Mouse (Mus musculus) splenic B cell, adult 2 months (primary cell): ENCODE results near the gene Gstm7.
"Not testable (repeated sequence)": the region's sequence is repeated elsewhere in the genome, so short reads cannot be mapped to it uniquely, and the experiment has no call there.

Source experiments
- DNase-seq: peaks from one replicate; pipeline ENCODE4 v3.0.0-alpha.2; 2011; ENCODE audit warnings: low read depth, low spot score
- H3K27me3 ChIP-seq: 2 replicates; pipeline ENCODE4 v1.6.1; 2012; ENCODE audit warnings: mild to moderate bottlenecking, low read length, moderate library complexity, mixed read lengths; ENCODE audit not compliant: control insufficient read depth, poor library complexity, insufficient read depth, severe bottlenecking
- H3K36me3 ChIP-seq: 2 replicates; pipeline ENCODE4 v1.6.1; 2012; ENCODE audit warnings: mild to moderate bottlenecking, low read length, moderate library complexity, mixed read lengths; ENCODE audit not compliant: control insufficient read depth, poor library complexity, insufficient read depth, severe bottlenecking

Gstm7 gene

DNA sequence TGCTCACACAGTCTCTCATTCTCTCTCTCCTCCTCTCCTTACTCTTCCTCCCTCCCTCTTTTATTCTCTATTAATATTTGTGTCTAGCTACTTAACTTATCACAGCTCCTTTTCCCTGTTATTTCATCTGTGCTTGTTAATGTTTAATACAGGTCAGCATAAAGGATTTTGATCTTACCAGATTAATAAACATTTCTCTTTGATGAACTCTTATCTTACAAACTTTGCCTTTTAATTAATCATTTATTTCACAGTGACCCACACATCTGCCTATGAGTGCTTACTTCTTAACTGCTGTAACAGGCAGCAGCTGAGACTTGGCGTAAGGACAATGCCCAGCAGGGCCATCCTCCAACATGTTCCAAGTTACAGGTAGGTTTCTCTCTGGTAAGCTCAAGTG, 17.8 kb upstream of the Gstm7 start:
- not testable (repeated sequence) for DNase-seq, H3K27me3 ChIP-seq, H3K36me3 ChIP-seq

DNA sequence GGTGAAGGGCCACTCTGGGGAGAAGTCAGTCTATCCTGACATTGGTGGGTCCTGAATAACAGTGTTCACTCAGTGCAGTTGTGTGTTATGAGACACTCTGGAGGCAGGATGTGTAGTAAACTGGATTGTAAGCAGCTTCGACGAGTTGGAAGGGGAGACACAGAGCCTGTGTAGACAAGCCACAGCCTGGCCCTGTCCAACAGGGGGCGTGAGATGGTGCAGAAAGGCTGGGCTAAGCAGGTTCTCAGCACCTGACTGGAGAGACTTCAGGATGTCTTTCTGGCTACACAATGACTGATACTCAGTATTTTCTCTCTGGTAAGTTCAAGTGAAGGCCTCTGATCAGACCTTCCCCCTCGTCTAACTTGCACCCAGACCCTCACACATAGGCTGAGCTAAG, 14.1 kb upstream of the Gstm7 start:
- no peaks in the 10 kb centered on the region for H3K27me3 ChIP-seq
- DNase-seq = peak; percentile 11

DNA sequence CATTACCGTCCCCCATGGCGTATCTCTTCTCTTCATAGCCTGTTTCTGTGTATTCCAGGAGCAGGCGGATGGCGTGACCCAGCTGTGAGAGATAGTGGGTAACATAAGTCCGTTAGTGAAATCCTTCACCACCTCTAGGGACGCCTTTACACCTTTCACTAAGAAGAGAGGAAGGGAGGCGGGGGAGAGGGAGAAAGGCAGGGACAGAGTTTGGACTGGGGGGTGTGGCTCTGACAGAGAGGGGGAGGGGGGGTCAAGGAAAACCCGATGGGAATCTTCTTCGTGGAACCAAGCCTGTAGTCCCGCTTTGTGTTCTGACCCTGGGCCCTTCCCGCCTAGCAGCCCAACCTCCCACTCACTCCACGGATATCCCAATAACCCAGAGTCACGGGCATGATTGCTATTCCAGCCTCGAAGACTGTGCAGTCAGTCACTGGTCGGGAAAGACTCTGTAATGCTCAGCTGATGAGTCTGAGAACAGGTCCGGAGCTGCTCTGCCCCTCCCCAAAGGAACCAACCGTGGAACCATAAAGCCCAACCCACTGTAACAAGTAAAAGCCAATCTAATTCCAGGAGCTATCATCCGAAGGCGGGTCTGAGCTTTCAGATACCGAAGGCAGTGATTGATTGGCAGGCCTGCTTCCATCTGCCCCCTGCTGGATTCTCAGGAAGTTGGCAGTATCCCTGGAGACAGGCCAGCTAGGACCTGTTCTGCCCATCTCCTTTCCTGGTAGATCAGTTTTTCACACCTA, 11.8 kb upstream of the Gstm7 start, which contains the start of gene Gstm6:
Gene Gstm6 (minus strand): TSS at position 511 of the 752 bp plus-strand sequence.
- Histone ChIP-seq H3K27me3 (no peaks in the 10 kb centered on the region), H3K36me3 (no peaks in the 10 kb centered on the region)
- no peak for DNase-seq

More for the DNA sequence above, 14.1 kb upstream of the Gstm7 start:
- H3K36me3 ChIP-seq = no peaks in the 10 kb centered on the region

DNA sequence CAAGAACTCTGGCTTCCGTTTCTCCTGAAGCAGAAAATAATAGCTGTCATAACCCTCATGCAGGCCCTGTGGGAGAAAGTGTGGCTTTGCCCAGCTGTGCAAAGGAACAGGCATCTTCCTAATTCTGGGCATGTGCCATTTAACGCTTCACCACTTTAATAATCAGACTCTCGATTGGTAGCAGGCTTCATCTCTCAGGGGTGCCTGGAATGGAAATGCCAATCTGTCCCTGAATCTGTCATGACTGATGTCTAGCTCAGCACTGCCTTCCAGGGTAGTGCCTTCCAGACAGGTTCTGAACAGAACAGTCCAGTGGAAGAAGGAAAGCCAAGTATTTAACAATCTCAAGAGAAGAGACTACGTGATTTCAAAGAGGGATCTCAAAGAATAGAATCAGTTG, 9.6 kb upstream of the Gstm7 start:
- no peaks in the 10 kb centered on the region for H3K36me3 ChIP-seq
- H3K27me3 ChIP-seq = no peaks in the 10 kb centered on the region
- no peak for DNase-seq

DNA sequence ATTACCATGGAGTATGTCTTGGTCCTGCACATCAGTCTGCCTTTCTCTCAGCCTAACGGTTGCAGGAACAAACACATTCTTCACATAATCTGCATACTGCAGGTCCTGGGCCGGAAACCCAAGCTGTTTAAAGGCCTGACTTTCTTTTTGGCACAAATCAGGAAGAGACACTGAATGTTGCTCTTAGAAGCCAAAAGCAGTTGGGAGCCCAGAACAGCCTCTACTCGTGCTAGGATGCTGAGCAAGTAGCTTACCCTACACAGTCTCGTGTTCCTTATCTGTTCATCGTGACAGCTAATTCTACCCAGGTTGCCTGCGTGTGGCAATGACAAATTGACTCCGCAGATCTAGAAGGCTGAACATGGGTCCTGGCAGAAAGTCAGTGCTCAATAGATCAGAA, 8.9 kb upstream of the Gstm7 start:
- H3K36me3 ChIP-seq = no peaks in the 10 kb centered on the region
- H3K27me3 ChIP-seq = no peaks in the 10 kb centered on the region
- no peak for DNase-seq

DNA sequence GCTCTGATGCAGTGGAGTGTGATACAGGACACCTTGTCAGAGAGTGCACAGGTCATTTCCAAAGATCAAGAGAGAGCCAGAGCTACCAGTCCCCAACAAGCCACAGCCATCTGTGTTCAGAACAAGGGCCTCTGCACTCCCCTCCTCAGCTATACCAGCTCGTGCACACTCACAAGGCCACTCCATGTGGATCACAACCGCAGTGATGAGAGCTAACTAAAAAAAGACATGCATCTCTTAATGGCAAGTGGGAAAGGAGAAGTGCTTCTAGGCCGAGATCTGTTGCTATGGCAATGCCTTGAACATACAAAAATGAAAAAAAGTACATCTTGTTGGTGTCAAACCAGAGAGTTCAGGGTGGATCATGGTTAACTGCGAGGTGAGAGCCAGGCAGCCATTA, 8.2 kb upstream of the Gstm7 start:
- H3K36me3 ChIP-seq = no peaks in the 10 kb centered on the region
- no peak for DNase-seq
- H3K27me3 ChIP-seq = no peaks in the 10 kb centered on the region

DNA sequence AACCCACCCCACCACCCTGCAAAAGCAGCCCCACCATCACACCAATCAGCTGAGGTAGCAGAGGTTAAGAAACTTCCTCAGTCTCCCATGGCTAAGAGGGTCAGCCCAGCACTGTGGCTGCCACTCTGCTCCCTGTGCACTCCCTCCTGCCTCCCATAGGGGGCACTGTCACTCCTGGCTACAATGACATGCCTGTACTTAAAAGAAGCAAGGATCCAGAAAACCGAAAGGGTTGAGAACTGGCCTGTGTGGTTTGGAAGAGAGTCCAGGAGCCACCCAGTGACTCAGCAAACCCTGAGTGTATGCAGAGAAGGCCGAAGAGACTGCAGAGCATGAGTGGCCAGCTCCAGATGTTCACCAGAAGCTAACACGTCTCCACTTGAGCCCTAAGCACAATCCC, 7.8 kb upstream of the Gstm7 start:
- no peaks in the 10 kb centered on the region for H3K27me3 ChIP-seq
- no peaks in the 10 kb centered on the region for H3K36me3 ChIP-seq
- peak; percentile 41 for DNase-seq

DNA sequence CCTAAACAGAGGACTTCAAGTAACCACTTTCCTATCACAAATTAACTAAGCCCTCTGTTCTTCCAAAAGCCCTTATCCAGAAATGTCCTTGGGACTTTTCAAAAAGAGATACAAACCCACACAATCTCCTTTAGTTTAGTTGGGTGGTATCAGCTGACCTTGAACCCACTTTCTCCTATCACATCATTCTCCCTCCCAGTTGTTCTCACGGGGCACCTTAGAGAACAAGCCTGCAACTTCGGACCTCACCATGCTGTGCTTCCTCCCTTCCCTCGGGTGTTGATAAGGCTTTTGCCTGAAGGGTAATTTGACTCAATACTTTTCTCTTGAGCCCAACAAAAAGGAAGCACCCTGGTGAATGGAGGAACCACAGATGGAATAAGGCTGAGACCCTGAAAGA, 4.3 kb upstream of the Gstm7 start:
- Histone ChIP-seq H3K36me3 (no peaks in the 10 kb centered on the region), H3K27me3 (no peaks in the 10 kb centered on the region)
- DNase-seq = no peak

DNA sequence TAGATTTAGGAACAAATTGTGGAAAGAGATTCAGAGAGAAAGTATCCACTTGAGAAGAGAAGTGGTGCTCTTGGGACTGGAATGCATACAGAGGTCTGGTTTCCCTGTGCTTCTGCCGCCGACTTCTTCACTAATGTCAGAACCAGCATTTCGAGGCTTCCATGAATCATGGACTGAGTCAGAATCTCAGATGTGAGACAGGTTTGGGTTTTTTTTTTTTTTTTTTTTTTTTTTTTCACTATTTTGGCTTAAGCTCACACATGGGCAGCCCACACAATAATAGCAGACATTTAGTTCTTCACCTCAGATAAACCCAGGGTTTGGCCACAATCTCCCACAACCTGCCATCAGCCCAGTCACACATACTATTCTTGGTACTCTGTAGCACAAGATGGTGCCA, 3.7 kb upstream of the Gstm7 start:
- Histone ChIP-seq H3K36me3 (no peaks in the 10 kb centered on the region), H3K27me3 (no peaks in the 10 kb centered on the region)
- DNase-seq = no peak

DNA sequence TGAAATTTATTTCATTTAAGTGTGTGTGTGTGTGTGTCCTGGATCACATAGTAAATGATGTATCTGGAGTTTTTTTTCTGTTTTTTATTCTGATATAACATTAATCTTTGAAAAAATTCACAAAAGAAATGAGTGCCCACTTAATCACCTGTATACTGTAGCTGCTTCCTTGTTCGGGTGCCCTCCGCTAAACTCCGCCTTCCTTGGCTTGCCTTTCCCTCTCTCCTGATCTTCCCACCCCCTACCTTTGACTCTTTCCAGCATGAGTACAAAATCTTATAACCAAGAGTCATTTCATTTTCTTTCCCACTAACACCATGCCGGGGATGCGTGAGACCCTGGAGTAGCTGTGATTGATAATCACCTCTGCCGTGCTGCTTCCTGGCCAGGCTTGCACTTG, 511 bp upstream of the Gstm7 start:
- H3K27me3 ChIP-seq = no peaks in the 10 kb centered on the region
- H3K36me3 ChIP-seq = no peaks in the 10 kb centered on the region
- DNase-seq = no peak

DNA sequence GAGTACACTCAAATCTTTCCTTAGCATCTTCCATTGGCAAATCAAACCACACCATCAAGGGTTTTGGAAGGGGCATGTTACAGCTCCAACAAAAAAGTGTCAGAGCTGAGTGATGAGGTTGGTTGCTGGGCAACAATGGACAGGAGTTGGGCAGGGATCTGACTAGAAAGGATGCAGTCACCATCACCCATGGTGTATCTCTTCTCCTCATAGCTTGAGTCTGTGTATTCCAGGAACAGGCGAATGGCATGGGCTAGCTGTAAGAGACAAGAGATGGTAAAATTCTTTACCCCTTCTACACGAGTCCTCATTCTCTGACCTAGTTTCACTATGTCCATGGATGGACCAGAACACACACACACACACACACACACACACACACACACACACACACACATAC, 483 bp downstream of the Gstm7 start:
- no peaks in the 10 kb centered on the region for H3K36me3 ChIP-seq
- no peaks in the 10 kb centered on the region for H3K27me3 ChIP-seq
- no peak for DNase-seq

DNA sequence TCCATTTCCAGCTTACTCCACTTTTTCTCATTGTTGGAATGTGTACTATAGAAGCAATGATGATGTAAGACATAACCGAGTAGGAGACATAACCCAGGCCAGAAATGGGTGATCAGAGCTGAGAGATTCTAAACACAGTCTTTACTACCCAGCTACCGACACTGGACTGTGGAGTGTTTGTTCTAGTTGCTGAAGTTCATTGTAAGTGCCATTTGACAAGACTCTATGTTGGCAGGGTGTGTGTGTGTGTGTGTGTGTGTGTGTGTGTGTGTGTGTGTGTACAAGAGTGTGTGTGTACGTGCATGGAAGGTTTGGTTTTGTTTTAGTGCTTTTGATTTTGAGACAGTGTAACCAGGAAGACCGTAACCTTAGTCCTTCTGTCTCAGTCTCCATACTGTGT, 1.9 kb downstream of the Gstm7 start:
- Histone ChIP-seq H3K36me3 (no peaks in the 10 kb centered on the region), H3K27me3 (no peaks in the 10 kb centered on the region)
- DNase-seq = no peak

DNA sequence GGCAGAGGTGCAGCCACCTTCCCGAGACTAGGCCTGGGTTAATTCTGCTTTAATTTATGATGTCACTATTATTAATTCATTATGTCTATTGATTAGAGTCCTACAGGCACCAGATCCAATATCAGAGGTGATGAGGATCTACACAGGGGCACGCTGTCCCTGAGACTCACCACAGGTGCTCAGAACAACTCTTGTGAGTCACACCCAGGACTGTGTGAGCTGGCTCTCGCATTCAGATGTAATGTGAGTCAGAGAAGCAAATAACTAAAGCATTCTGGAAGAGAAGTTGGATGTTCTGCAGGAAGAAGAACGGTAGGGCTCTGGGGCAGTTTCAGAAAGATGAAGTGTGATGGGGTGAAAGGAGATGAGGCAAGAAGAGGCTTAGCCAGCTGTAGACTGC, 2.4 kb downstream of the Gstm7 start:
- Histone ChIP-seq H3K27me3 (no peaks in the 10 kb centered on the region), H3K36me3 (no peaks in the 10 kb centered on the region)
- no peak for DNase-seq

DNA sequence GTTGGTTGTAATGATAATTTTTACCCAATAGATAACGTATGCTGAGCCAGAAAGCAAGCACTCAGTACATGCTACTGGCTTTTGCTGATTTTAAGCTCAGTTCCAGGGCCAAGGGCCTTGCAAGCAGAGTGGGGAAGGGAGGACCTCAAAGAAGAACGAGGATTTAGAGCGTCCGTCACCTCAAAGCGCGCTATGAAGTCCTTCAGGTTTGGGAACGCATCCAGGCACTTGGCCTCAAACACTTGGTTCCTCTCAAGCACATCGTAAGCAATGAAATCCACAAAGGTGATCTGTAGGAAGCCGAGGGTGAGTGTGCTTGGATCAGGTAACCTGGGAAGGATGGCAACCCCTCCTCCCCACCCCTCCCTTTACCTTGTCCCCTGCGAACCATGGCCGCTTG, 2.9 kb downstream of the Gstm7 start:
- no peak for DNase-seq
- no peaks in the 10 kb centered on the region for H3K27me3 ChIP-seq
- no peaks in the 10 kb centered on the region for H3K36me3 ChIP-seq

DNA sequence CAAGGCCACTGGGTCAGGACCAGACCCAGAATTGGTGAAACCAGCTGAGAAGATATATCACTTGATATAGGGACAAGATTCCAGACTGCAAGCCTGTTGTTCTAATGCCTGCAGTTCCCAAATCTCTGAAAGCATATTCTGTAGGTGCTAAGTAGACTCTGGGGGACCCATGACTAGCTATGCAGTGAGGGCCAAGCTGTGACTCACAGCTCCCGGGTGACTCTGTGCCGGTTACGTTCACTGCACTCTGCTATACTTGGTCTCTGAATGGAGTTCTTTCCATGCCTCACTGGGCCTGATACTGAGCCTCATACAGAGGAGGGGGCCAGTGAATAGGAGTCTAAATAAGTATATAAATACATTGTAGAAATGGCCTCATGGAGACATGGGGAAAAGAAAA, 3.8 kb downstream of the Gstm7 start:
- no peak for DNase-seq
- H3K36me3 ChIP-seq = no peaks in the 10 kb centered on the region
- no peaks in the 10 kb centered on the region for H3K27me3 ChIP-seq

DNA sequence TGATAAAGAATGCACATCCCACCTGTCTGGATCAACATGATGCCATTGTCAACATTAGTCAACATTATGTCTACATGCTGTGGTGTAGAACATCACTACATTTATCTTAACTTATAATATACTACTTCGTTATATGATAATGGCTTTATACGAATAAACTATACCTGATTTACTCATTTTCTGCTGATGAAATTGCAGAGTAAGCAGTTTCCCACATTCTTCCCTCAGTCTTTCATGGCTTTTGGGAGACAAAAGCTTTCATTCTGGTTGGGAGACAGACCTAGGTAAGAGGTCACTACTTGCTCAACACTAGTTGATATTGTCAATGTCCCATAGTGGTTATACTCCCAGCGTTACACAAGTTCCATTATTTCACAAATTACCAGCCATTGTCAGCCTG, 6.3 kb downstream of the Gstm7 start:
- Histone ChIP-seq H3K27me3 (no peaks in the 10 kb centered on the region), H3K36me3 (no peaks in the 10 kb centered on the region)
- no peak for DNase-seq
